Mouse (Mus musculus): ENCODE results near the gene Atg101. TPM values are rescaled to one million over a fixed set of nuclear protein-coding genes. Genes with fewer than 3 reads are reported as not detected.

Atg101 gene
- polyA plus RNA-seq, 1 experiment from 2014 or later = 75.0 TPM

DNA sequence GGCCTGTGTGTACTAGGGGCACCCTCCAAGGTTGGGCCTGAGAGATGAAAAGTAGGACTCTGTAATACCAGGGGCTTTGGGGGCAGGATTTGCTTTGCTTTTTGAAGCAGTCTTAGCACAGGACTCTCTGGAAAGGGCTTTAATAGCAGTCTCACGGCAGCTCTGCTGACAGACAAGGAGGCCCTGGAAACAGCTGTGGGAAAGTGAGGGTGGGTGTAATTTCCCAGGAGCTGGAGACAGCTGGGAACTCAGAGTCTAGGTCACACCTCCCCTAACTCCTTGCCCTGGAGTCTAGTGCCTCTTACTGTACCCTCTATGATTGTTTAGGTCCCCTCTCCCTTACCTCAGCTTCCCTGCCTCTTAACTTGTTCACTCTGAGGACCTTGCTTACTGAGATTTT is 49.1 kb downstream of the Atg101 start:
- no peaks in the 10 kb centered on the region for H3K36me3 ChIP-seq (ENCODE audit: control insufficient read depth, insufficient read depth, low read length)
- no peaks in the 10 kb centered on the region for H3K9me3 ChIP-seq (ENCODE audit: control insufficient read depth, low read length)
- no peak overlapping the region for H3K4me3 ChIP-seq (ENCODE audit: low read length)
- H3K4me2 ChIP-seq (ENCODE audit: low read depth, low read length) = no peak overlapping the region
- no peaks in the 10 kb centered on the region for H3K27me3 ChIP-seq (ENCODE audit: control insufficient read depth, insufficient read depth, low read depth, low read length)
- peaks cover 32% of the 10 kb centered on the region for H3K4me1 ChIP-seq (replicated peaks; ENCODE audit: control insufficient read depth, insufficient read depth, low read length)
- ATAC-seq (ENCODE audit: low read depth) = no peak
- peak overlapping the region; percentile 36 for H3K9ac ChIP-seq (ENCODE audit: low read length)
- 0% methylated on average over 1 of the region's 1 CpGs for WGBS
- H3K27ac ChIP-seq (ENCODE audit: low read length) = peak overlapping the region; percentile 49; the same call in 1 of the 2 replicates

DNA sequence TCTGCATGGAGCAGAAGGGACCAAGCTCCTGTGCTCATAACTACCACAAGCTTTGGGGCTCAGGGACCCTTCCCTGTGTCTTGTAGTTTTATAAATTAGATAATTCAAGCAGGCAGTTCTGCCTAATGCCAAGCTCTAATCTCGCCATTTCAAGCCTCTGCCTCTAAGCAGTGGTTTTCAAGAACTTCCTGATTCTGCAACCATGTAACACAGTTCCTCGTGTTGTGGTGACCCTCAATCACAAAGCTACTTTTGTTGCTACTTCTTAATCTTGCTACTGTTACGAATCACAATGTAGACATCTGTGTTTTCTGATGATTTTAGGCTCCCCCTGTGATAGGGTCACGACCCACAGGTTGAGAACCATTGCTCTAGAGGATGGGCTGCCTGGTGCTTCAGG is 49.6 kb downstream of the Atg101 start:
- H3K4me1 ChIP-seq (replicated peaks; ENCODE audit: control insufficient read depth, insufficient read depth, low read length) = peaks cover 32% of the 10 kb centered on the region
- no peaks in the 10 kb centered on the region for H3K9me3 ChIP-seq (ENCODE audit: control insufficient read depth, low read length)
- no peak overlapping the region for H3K9ac ChIP-seq (ENCODE audit: low read length)
- H3K27ac ChIP-seq (ENCODE audit: low read length) = peak overlapping the region; percentile 11; the same call in 1 of the 2 replicates
- H3K4me3 ChIP-seq (ENCODE audit: low read length) = no peak overlapping the region
- no peak overlapping the region for H3K4me2 ChIP-seq (ENCODE audit: low read depth, low read length)
- H3K27me3 ChIP-seq (ENCODE audit: control insufficient read depth, insufficient read depth, low read depth, low read length) = no peaks in the 10 kb centered on the region
- ATAC-seq (ENCODE audit: low read depth) = no peak
- WGBS = 50% methylated on average over 4 of the region's 4 CpGs
- H3K36me3 ChIP-seq (ENCODE audit: control insufficient read depth, insufficient read depth, low read length) = no peaks in the 10 kb centered on the region

DNA sequence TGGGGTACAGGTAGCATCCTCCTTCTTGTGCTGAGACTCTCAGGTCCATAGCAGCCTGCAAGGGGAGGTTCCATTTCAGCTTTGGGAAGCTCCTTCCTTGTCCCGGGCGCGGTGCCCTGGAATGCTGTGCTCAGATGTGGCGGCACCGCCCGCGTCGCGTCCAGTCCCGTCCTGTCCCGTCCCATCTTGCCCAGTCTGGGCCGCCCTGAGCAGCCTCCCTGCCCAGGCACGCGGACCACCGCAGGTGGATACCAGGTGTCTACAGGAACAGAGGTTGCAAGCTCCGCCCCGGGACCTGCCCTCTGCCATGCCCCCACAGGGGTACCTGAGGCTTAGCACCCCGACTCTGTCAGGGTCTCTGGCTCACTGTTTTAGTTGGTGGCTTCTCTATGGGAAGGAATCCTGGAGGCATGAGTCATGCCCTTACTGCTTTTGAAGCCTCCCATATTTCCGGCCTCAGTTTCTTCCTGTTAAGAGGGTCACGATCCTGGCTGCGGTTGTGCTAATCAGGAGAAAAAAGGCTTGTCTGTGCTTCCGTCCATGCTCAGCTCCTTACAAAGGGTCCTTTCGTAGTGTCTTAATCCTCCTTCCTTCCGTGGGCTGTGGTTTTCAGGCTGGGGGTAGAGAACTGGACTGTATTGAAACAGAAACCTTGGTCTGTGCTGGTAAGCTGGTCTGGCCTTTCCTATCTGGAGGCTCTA is 52.6 kb downstream of the Atg101 start:
- Histone ChIP-seq H3K4me1 (replicated peaks; ENCODE audit: control insufficient read depth, insufficient read depth, low read length) (peaks cover 19% of the 10 kb centered on the region), H3K27ac (ENCODE audit: low read length) (peak overlapping the region; percentile 74), H3K4me2 (ENCODE audit: low read depth, low read length) (peak overlapping the region; percentile 31), H3K9me3 (ENCODE audit: control insufficient read depth, low read length) (no peaks in the 10 kb centered on the region), H3K36me3 (ENCODE audit: control insufficient read depth, insufficient read depth, low read length) (no peaks in the 10 kb centered on the region), H3K27me3 (ENCODE audit: control insufficient read depth, insufficient read depth, low read depth, low read length) (no peaks in the 10 kb centered on the region), H3K4me3 (ENCODE audit: low read length) (no peak overlapping the region), H3K9ac (ENCODE audit: low read length) (peak overlapping the region; percentile 38; the same call in 1 of the 2 replicates)
- peak; percentile 27; the same call in 1 of the 2 replicates for ATAC-seq (ENCODE audit: low read depth)
- WGBS = 29% methylated on average over 24 of the region's 24 CpGs

DNA sequence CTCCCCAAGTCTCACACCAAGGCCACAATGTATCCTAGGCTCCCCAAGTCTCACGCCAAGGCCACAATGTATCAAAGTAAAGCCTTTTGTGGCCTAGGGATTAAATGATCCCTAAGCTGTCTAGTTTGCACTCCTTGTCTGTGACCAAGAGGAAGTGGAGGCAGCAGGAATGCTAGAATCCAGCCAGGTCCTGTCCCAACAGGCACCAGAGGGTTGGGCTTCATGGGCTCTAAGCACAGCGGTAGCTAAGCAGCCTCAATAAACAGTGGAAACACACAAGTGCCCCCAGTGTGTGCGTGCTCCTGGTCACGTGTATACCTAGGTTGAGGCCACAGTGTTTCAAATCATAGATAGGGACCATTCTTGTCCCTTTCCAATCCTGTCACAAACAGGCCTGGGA is 54.3 kb downstream of the Atg101 start:
- Histone ChIP-seq H3K4me3 (ENCODE audit: low read length) (no peak overlapping the region), H3K9ac (ENCODE audit: low read length) (no peak overlapping the region), H3K9me3 (ENCODE audit: control insufficient read depth, low read length) (no peaks in the 10 kb centered on the region), H3K4me1 (replicated peaks; ENCODE audit: control insufficient read depth, insufficient read depth, low read length) (peaks cover 7% of the 10 kb centered on the region), H3K4me2 (ENCODE audit: low read depth, low read length) (no peak overlapping the region), H3K36me3 (ENCODE audit: control insufficient read depth, insufficient read depth, low read length) (no peaks in the 10 kb centered on the region), H3K27me3 (ENCODE audit: control insufficient read depth, insufficient read depth, low read depth, low read length) (no peaks in the 10 kb centered on the region), H3K27ac (ENCODE audit: low read length) (no peak overlapping the region)
- 69% methylated on average over 4 of the region's 4 CpGs for WGBS
- ATAC-seq (ENCODE audit: low read depth) = no peak

DNA sequence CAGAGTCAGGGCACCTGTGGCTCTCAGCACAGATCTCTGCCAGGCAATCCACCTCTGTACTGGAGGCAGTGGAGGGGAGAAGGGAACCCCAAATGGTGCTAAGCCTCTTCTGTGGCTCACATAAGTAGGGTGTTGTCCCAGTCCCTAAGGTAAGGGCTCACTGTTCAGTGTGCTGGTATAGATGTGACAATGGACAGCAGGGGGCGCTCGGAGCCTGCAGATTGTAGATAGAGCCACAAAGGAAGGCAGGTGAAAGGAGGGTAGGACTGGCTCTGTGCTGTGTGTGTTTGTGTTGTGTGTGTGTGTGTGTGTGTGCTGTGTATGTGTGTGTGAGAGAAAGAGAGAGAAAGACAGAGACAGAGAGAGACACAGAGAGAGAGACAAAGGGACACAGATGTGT is 55.5 kb downstream of the Atg101 start:
- peak; percentile 71 for ATAC-seq (ENCODE audit: low read depth)
- Histone ChIP-seq H3K4me3 (ENCODE audit: low read length) (no peak overlapping the region), H3K4me1 (replicated peaks; ENCODE audit: control insufficient read depth, insufficient read depth, low read length) (peaks cover 7% of the 10 kb centered on the region), H3K36me3 (ENCODE audit: control insufficient read depth, insufficient read depth, low read length) (no peaks in the 10 kb centered on the region), H3K9me3 (ENCODE audit: control insufficient read depth, low read length) (no peaks in the 10 kb centered on the region), H3K27ac (ENCODE audit: low read length) (no peak overlapping the region), H3K4me2 (ENCODE audit: low read depth, low read length) (no peak overlapping the region), H3K9ac (ENCODE audit: low read length) (no peak overlapping the region), H3K27me3 (ENCODE audit: control insufficient read depth, insufficient read depth, low read depth, low read length) (no peaks in the 10 kb centered on the region)
- WGBS = 0% methylated on average over 2 of the region's 2 CpGs

Other genes with a start within 250 kb of the Atg101 start
- gene Gm47841, start 236.9 kb upstream of the Atg101 start, polyA plus RNA-seq (2015; fragmentation: Nextera tagmentation; extraction: Ambion mirVana) = not detected in 2 replicates
- 0.20 TPM in 2 replicates for gene Fignl2, start 205.7 kb upstream of the Atg101 start, polyA plus RNA-seq (2015; fragmentation: Nextera tagmentation; extraction: Ambion mirVana)
- gene Ankrd33, start 168.5 kb upstream of the Atg101 start, polyA plus RNA-seq (2015; fragmentation: Nextera tagmentation; extraction: Ambion mirVana) = not detected in 2 replicates
- gene Acvrl1, start 155.8 kb upstream of the Atg101 start, polyA plus RNA-seq (2015; fragmentation: Nextera tagmentation; extraction: Ambion mirVana) = 91.3 and 93.3 TPM in 2 replicates
- 6.8 and 7.9 TPM in 2 replicates for gene Acvr1b, start 110.2 kb upstream of the Atg101 start, polyA plus RNA-seq (2015; fragmentation: Nextera tagmentation; extraction: Ambion mirVana)
- 5.6 and 6.1 TPM in 2 replicates for gene Grasp, start 60.1 kb upstream of the Atg101 start, polyA plus RNA-seq (2015; fragmentation: Nextera tagmentation; extraction: Ambion mirVana)
- gene Nr4a1, start 30.0 kb upstream of the Atg101 start, polyA plus RNA-seq (2015; fragmentation: Nextera tagmentation; extraction: Ambion mirVana) = 10.8 and 11.5 TPM in 2 replicates
- 57.2 and 59.7 TPM in 2 replicates for gene 6030408B16Rik, start 8.9 kb downstream of the Atg101 start, polyA plus RNA-seq (2015; fragmentation: Nextera tagmentation; extraction: Ambion mirVana)
- 2.5 and 2.6 TPM in 2 replicates for gene Krt80, start 85.9 kb downstream of the Atg101 start, polyA plus RNA-seq (2015; fragmentation: Nextera tagmentation; extraction: Ambion mirVana)
- gene Krt7, start 126.8 kb downstream of the Atg101 start, polyA plus RNA-seq (2015; fragmentation: Nextera tagmentation; extraction: Ambion mirVana) = 173 and 187 TPM in 2 replicates
- gene Krt87, start 154.5 kb downstream of the Atg101 start, polyA plus RNA-seq (2015; fragmentation: Nextera tagmentation; extraction: Ambion mirVana) = 0.26 and 0.31 TPM in 2 replicates
- gene Krt88, start 163.5 kb downstream of the Atg101 start, polyA plus RNA-seq (2015; fragmentation: Nextera tagmentation; extraction: Ambion mirVana) = not detected in 2 replicates
- not detected in 2 replicates for gene Krt81, start 179.5 kb downstream of the Atg101 start, polyA plus RNA-seq (2015; fragmentation: Nextera tagmentation; extraction: Ambion mirVana)
- not detected in 2 replicates for gene Krt86, start 189.2 kb downstream of the Atg101 start, polyA plus RNA-seq (2015; fragmentation: Nextera tagmentation; extraction: Ambion mirVana)
- gene Krt83, start 207.2 kb downstream of the Atg101 start, polyA plus RNA-seq (2015; fragmentation: Nextera tagmentation; extraction: Ambion mirVana) = not detected in 2 replicates
- not detected in 2 replicates for gene Gm49425, start 233.0 kb downstream of the Atg101 start, polyA plus RNA-seq (2015; fragmentation: Nextera tagmentation; extraction: Ambion mirVana)
- not detected in 2 replicates for gene Krt84, start 248.5 kb downstream of the Atg101 start, polyA plus RNA-seq (2015; fragmentation: Nextera tagmentation; extraction: Ambion mirVana)